Mouse (Mus musculus) lung, embryonic 15.5 days (tissue): ENCODE data around the gene Zcchc2. TPM values are rescaled to one million over a fixed set of nuclear protein-coding genes. Genes with fewer than 3 reads are reported as not detected.
A peak's percentile ranks its signal among the peaks of the same experiment; 100 is the strongest.

Experiments used
- ATAC-seq: fragments of 200-750 bp; cut with Nextera tagmentation; 2 replicates; pipeline ENCODE4 v1.8.0; 2017; ENCODE audit warnings: moderate number of reproducible peaks, borderline replicate concordance; ENCODE audit not compliant: low FRiP score, low TSS enrichment; ENCODE audit errors: extremely low read depth
- H3K27ac ChIP-seq: fragments of 300-500 bp; sonication (generic); 2 replicates; pipeline ENCODE4 v1.5.1; 2015; ENCODE audit warnings: moderate library complexity, mild to moderate bottlenecking, inconsistent platforms
- H3K27me3 ChIP-seq: fragments of 300-500 bp; sonication (generic); 2 replicates; pipeline ENCODE4 v1.6.1; 2015; ENCODE audit warnings: inconsistent platforms
- H3K36me3 ChIP-seq: fragments of 300-500 bp; sonication (generic); 2 replicates; pipeline ENCODE4 v1.6.1; 2015; ENCODE audit warnings: inconsistent platforms
- H3K4me1 ChIP-seq: fragments of 300-500 bp; sonication (generic); 2 replicates; pipeline ENCODE4 v1.6.1; 2015; ENCODE audit warnings: inconsistent platforms
- H3K4me2 ChIP-seq: fragments of 300-500 bp; sonication (generic); 2 replicates; pipeline ENCODE4 v1.6.1; 2015; ENCODE audit warnings: inconsistent platforms, mild to moderate bottlenecking, moderate library complexity
- H3K4me3 ChIP-seq: fragments of 300-500 bp; sonication (generic); 2 replicates; pipeline ENCODE4 v1.5.1; 2015; ENCODE audit warnings: mild to moderate bottlenecking, inconsistent platforms
- H3K9ac ChIP-seq: fragments of 300-500 bp; sonication (generic); 2 replicates; pipeline ENCODE4 v1.6.1; 2015; ENCODE audit warnings: inconsistent platforms
- H3K9me3 ChIP-seq: fragments of 300-500 bp; sonication (generic); 2 replicates; pipeline ENCODE4 v1.6.1; 2016; ENCODE audit warnings: inconsistent platforms
- WGBS: fragments of 180-500 bp; shearing (Covaris S2); methylation state at CpG from one replicate; pipeline ENCODE4 v1.1.7; 2015; 5-methylcytosine and 5-hydroxymethylcytosine counted together
- polyA plus RNA-seq: library from polyadenylated mRNA; unstranded; fragments of >200 nt; fragmentation: Nextera tagmentation; extraction: Ambion mirVana; gene quantifications from 2 replicates; pipeline ENCODE4 v1.2.1, GENCODE M21; 2015

Gene Zcchc2
- polyA plus RNA-seq, 1 experiment from 2014 or later, result 2.0 TPM

- peak; percentile 42; the same call in 1 of the 2 replicates for ATAC-seq
- Histone ChIP-seq H3K4me3 (no peak overlapping the region), H3K27ac (no peak overlapping the region), H3K4me2 (no peak overlapping the region), H3K27me3 (no peaks in the 10 kb centered on the region), H3K9ac (no peak overlapping the region), H3K4me1 (0 out of 2 replicates have a peak, but pooled peaks cover 3% of the 10 kb centered on the region), H3K36me3 (no peaks in the 10 kb centered on the region), H3K9me3 (no peaks in the 10 kb centered on the region)
- WGBS, result 67% methylated on average over 5 of the region's 5 CpGs
Observed at GRCm38 (mm10) chr1:105965189-105965588, 25.0 kb upstream of the Zcchc2 start.

- Histone ChIP-seq H3K4me1 (no peaks in the 10 kb centered on the region), H3K9ac (no peak overlapping the region), H3K4me2 (peak overlapping the region; percentile 51), H3K27me3 (no peaks in the 10 kb centered on the region), H3K36me3 (no peaks in the 10 kb centered on the region), H3K9me3 (no peaks in the 10 kb centered on the region), H3K4me3 (peak overlapping the region; percentile 28), H3K27ac (no peak overlapping the region)
- WGBS, result 27% methylated on average over 10 of the region's 10 CpGs
- no peak for ATAC-seq
Observed at GRCm38 (mm10) chr1:105971490-105972170, 18.6 kb upstream of the Zcchc2 start.

- H3K4me2 ChIP-seq, result no peak overlapping the region
- H3K27ac ChIP-seq, result no peak overlapping the region
- no peaks in the 10 kb centered on the region for H3K36me3 ChIP-seq
- no peak overlapping the region for H3K4me3 ChIP-seq
- H3K27me3 ChIP-seq, result no peaks in the 10 kb centered on the region
- no peaks in the 10 kb centered on the region for H3K9me3 ChIP-seq
- 27% methylated on average over 2 of the region's 2 CpGs for WGBS
- ATAC-seq, result no peak
- no peaks in the 10 kb centered on the region for H3K4me1 ChIP-seq
- H3K9ac ChIP-seq, result no peak overlapping the region
Observed at GRCm38 (mm10) chr1:105974023-105974422, 16.2 kb upstream of the Zcchc2 start.

GRCm38 (mm10) chr1:105977446-105978094 is 12.6 kb upstream of the Zcchc2 start:
- no peak overlapping the region for H3K9ac ChIP-seq
- H3K9me3 ChIP-seq, result no peaks in the 10 kb centered on the region
- WGBS, result 85% methylated on average over 7 of the region's 7 CpGs
- no peaks in the 10 kb centered on the region for H3K27me3 ChIP-seq
- no peaks in the 10 kb centered on the region for H3K4me1 ChIP-seq
- H3K36me3 ChIP-seq, result no peaks in the 10 kb centered on the region
- no peak overlapping the region for H3K4me3 ChIP-seq
- ATAC-seq, result no peak
- no peak overlapping the region for H3K27ac ChIP-seq
- no peak overlapping the region for H3K4me2 ChIP-seq

GRCm38 (mm10) chr1:105980849-105981610 is 9.2 kb upstream of the Zcchc2 start:
- H3K27me3 ChIP-seq, result no peaks in the 10 kb centered on the region
- H3K9ac ChIP-seq, result no peak overlapping the region
- ATAC-seq, result 0 out of 2 replicates have a peak, but pooled peaks have one; percentile 39
- WGBS, result 40% methylated on average over 6 of the region's 6 CpGs
- no peaks in the 10 kb centered on the region for H3K4me1 ChIP-seq
- H3K36me3 ChIP-seq, result no peaks in the 10 kb centered on the region
- no peak overlapping the region for H3K4me2 ChIP-seq
- no peak overlapping the region for H3K4me3 ChIP-seq
- no peak overlapping the region for H3K27ac ChIP-seq
- no peaks in the 10 kb centered on the region for H3K9me3 ChIP-seq

GRCm38 (mm10) chr1:105982496-105983364 is 7.5 kb upstream of the Zcchc2 start:
- H3K27ac ChIP-seq, result no peak overlapping the region
- H3K4me1 ChIP-seq, result no peaks in the 10 kb centered on the region
- no peak for ATAC-seq
- H3K27me3 ChIP-seq, result no peaks in the 10 kb centered on the region
- no peak overlapping the region for H3K9ac ChIP-seq
- H3K4me3 ChIP-seq, result no peak overlapping the region
- H3K4me2 ChIP-seq, result no peak overlapping the region
- H3K9me3 ChIP-seq, result no peaks in the 10 kb centered on the region
- WGBS, result 46% methylated on average over 6 of the region's 6 CpGs
- H3K36me3 ChIP-seq, result no peaks in the 10 kb centered on the region

GRCm38 (mm10) chr1:105984172-105984571 is 6.0 kb upstream of the Zcchc2 start:
- 96% methylated on average over 3 of the region's 3 CpGs for WGBS
- Histone ChIP-seq H3K4me1 (peaks cover 6% of the 10 kb centered on the region; the same call in 1 of the 2 replicates), H3K9ac (no peak overlapping the region), H3K27me3 (no peaks in the 10 kb centered on the region), H3K9me3 (no peaks in the 10 kb centered on the region), H3K27ac (no peak overlapping the region), H3K4me3 (no peak overlapping the region), H3K4me2 (no peak overlapping the region), H3K36me3 (no peaks in the 10 kb centered on the region)
- ATAC-seq, result no peak

- no peaks in the 10 kb centered on the region for H3K27me3 ChIP-seq
- H3K9ac ChIP-seq, result no peak overlapping the region
- ATAC-seq, result no peak
- H3K27ac ChIP-seq, result no peak overlapping the region
- H3K4me2 ChIP-seq, result no peak overlapping the region
- WGBS, result 43% methylated on average over 3 of the region's 3 CpGs
- H3K4me3 ChIP-seq, result no peak overlapping the region
- no peaks in the 10 kb centered on the region for H3K9me3 ChIP-seq
- peaks cover 21% of the 10 kb centered on the region for H3K4me1 ChIP-seq
- H3K36me3 ChIP-seq, result no peaks in the 10 kb centered on the region
Observed at GRCm38 (mm10) chr1:105988171-105988570, 2.0 kb upstream of the Zcchc2 start.

- H3K9ac ChIP-seq, result peak overlapping the region; percentile 71
- peaks cover 26% of the 10 kb centered on the region for H3K4me1 ChIP-seq
- H3K4me3 ChIP-seq, result peak overlapping the region; percentile 58
- WGBS, result 61% methylated on average over 14 of the region's 14 CpGs
- H3K4me2 ChIP-seq, result peak overlapping the region; percentile 98
- no peaks in the 10 kb centered on the region for H3K9me3 ChIP-seq
- no peak overlapping the region for H3K27ac ChIP-seq
- H3K27me3 ChIP-seq, result no peaks in the 10 kb centered on the region
- H3K36me3 ChIP-seq, result no peaks in the 10 kb centered on the region
- no peak for ATAC-seq
Observed at GRCm38 (mm10) chr1:105988903-105989639, 1.1 kb upstream of the Zcchc2 start.

- Histone ChIP-seq H3K9ac (peak overlapping the region; percentile 71), H3K4me3 (peak overlapping the region; percentile 58), H3K36me3 (no peaks in the 10 kb centered on the region), H3K27ac (peak overlapping the region; percentile 60; the same call in 1 of the 2 replicates), H3K4me2 (peak overlapping the region; percentile 98), H3K9me3 (no peaks in the 10 kb centered on the region), H3K27me3 (no peaks in the 10 kb centered on the region), H3K4me1 (peaks cover 32% of the 10 kb centered on the region)
- 1% methylated on average over 13 of the region's 13 CpGs for WGBS
- 0 out of 2 replicates have a peak, but pooled peaks have one; percentile 4 for ATAC-seq
Observed at GRCm38 (mm10) chr1:105989640-105989984, 594 bp upstream of the Zcchc2 start.
